Mouse (Mus musculus) heart, postnatal 0 days (tissue): ENCODE data around the gene P4ha3.

Experiments used
- CTCF ChIP-seq: IDR thresholded peaks from 2 replicates; pipeline ENCODE4 v1.5.1; 2016; ENCODE audit warnings: antibody characterized with exemption, control low read depth, low read depth
- EP300 ChIP-seq: IDR thresholded peaks from 2 replicates; pipeline ENCODE4 v1.6.1; 2016; ENCODE audit warnings: antibody characterized with exemption, low read depth

GRCm38 (mm10) chr7:100276397-100276796, 8.9 kb upstream of the P4ha3 start:
- TF ChIP-seq CTCF (peak; percentile 47; the same call in 1 of the 2 replicates), EP300 (no peak)
